Mouse (Mus musculus): ENCODE data around the gene Mapk11. TPM values are rescaled to one million over a fixed set of nuclear protein-coding genes. Genes with fewer than 3 reads are reported as not detected.

Gene Mapk11
- polyA plus RNA-seq, 1 experiment from 2014 or later: 10.4 TPM

GRCm38 (mm10) chr15:89180081-89180541, 30.7 kb upstream of the Mapk11 start:
- peak overlapping the region; percentile 82 for H3K4me3 ChIP-seq
- H3K36me3 ChIP-seq: no peaks in the 10 kb centered on the region
- H3K4me1 ChIP-seq: peaks cover 74% of the 10 kb centered on the region
- H3K9ac ChIP-seq: peak overlapping the region; percentile 93
- peak overlapping the region; percentile 96 for H3K4me2 ChIP-seq (replicated peaks)
- peak overlapping the region; percentile 94 for H3K27ac ChIP-seq
- 0% methylated on average over 26 of the region's 26 CpGs for WGBS
- ATAC-seq (ENCODE audit: low FRiP score, low read depth): no peak; the same call in 1 of the 2 replicates
- H3K27me3 ChIP-seq: no peaks in the 10 kb centered on the region
- H3K9me3 ChIP-seq: no peaks in the 10 kb centered on the region

DNA sequence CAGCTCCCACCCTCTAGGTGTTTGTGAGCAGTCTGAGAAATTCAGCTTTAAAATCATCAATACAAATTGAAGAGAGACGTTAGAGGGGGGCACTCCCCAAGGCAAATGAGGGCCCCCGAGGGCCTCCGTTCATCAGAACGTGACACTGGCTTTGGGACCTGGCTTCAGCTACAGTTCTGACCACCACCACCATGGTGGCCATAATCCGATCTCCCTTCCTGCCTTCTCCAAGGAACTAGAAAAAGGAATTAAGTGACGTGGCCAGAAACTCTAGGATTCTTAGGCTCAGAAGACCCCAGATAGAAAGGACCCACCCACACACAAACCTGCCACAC, 30.2 kb upstream of the Mapk11 start:
- Histone ChIP-seq H3K36me3 (no peaks in the 10 kb centered on the region), H3K9me3 (no peaks in the 10 kb centered on the region), H3K27me3 (no peaks in the 10 kb centered on the region), H3K9ac (peak overlapping the region; percentile 93), H3K27ac (peak overlapping the region; percentile 94), H3K4me3 (peak overlapping the region; percentile 82), H3K4me2 (replicated peaks) (peak overlapping the region; percentile 96), H3K4me1 (peaks cover 76% of the 10 kb centered on the region)
- no peak for ATAC-seq (ENCODE audit: low FRiP score, low read depth)
- 2% methylated on average over 6 of the region's 6 CpGs for WGBS

DNA sequence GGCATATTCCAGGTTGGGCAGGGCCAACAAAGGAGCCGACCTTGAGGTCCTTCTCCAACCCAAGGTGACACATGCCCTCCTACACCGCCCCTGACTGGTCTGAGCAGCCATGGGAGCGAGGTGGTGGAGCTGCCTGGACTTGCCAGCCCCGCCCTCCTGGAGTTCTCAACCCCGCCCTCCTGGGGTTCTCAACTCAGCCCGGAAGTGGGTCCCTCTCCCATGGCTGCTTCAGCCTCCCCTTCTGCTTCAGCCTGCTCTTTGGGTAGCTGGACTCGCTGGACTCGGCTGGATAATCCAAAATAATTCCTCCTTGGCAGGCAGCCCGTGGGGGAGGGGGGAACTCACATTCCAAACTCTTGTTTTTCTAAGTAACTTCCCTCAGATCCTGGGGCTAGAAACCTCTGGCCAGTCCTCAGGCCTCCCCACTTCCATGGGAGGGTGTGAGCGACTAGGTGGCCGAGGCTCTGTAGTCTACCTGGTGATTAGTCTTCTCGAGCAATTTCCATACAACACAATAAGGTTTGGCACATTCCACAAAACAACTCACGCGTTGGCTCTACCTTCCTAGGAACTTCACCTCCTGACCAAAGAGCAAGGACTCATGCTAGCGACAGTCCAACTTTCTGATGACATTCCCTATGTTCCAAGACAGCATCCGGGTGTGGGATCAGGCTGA, 29.7 kb upstream of the Mapk11 start:
- WGBS: 1% methylated on average over 16 of the region's 16 CpGs
- peak overlapping the region; percentile 82 for H3K4me3 ChIP-seq

DNA sequence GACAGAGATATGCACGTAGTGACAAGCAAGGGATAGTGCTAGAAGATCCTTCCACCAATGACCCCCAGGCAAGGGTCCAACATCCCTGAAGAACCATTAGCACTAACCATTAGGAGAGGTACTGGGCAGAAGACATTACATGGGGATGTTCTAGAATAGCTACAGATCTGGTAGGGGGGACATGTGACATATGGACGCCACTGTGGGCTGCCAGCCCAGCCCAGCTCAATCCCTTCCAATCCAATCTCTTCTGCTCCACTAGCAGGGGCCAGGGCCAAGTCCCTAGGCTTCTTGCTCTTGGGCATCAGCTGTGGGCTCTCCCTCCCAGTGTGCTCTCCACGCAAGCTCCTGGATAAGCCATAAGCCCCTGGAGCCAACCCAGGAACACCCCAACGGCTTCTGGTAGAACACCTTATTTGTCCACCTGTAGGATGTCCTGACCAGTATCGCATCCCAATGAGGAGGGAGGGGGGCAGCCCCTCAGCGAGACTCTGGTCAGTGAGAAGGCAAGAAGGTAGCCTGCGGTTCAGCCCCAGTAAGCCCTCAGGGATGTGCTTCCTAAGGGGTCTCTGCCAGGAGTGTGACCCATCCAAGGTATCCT, 28.9 kb upstream of the Mapk11 start:
- Histone ChIP-seq H3K27ac (peak overlapping the region; percentile 94), H3K9ac (peak overlapping the region; percentile 93; the same call in 1 of the 2 replicates), H3K36me3 (no peaks in the 10 kb centered on the region), H3K4me2 (replicated peaks) (peak overlapping the region; percentile 96), H3K4me1 (peaks cover 83% of the 10 kb centered on the region), H3K27me3 (no peaks in the 10 kb centered on the region), H3K9me3 (no peaks in the 10 kb centered on the region), H3K4me3 (peak overlapping the region; percentile 82)
- 75% methylated on average over 7 of the region's 7 CpGs for WGBS
- no peak for ATAC-seq (ENCODE audit: low FRiP score, low read depth)

More for the DNA sequence above, 29.7 kb upstream of the Mapk11 start:
- no peak for ATAC-seq (ENCODE audit: low FRiP score, low read depth)
- H3K4me1 ChIP-seq: peaks cover 76% of the 10 kb centered on the region
- H3K27me3 ChIP-seq: no peaks in the 10 kb centered on the region
- no peaks in the 10 kb centered on the region for H3K9me3 ChIP-seq
- H3K9ac ChIP-seq: peak overlapping the region; percentile 93
- H3K4me2 ChIP-seq (replicated peaks): peak overlapping the region; percentile 96
- peak overlapping the region; percentile 94 for H3K27ac ChIP-seq
- no peaks in the 10 kb centered on the region for H3K36me3 ChIP-seq

DNA sequence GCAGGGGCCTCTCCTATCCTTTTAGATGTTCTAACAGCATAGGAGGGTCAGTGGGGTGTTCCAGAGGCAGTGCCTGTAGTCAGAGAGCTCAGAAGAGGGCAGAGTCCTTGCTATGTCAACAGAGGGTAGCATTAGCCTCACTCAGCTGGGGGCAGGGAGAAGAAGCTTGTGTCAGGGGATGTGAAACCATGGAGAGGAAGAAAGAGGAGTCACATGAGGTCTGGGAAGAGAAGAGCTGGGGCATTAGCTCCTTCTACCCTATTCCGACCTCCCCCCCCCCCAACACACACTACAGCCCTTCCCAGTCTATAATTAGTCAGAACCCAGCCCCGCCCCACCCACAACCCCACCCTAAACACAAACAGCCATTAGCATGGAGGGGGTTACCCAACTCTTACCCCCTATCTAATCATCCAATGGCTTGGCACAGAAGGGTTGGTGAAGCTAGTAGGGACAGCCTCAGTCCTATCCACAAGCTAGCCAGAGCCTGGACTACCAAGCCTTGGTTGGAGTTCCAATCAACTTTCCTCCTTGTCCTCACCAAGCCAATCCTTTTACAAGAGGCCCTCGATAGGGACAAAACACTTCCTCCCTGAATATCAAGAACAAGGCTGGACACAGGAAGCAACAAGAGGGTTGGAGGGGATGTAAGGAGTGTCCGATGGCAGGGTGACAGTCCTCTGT, 28.3 kb upstream of the Mapk11 start:
- Histone ChIP-seq H3K27me3 (no peaks in the 10 kb centered on the region), H3K4me1 (peaks cover 87% of the 10 kb centered on the region), H3K4me3 (0 out of 2 replicates have a peak overlapping the region, but pooled peaks have one; percentile 5), H3K9me3 (no peaks in the 10 kb centered on the region), H3K9ac (no peak overlapping the region; the same call in 1 of the 2 replicates), H3K27ac (0 out of 2 replicates have a peak overlapping the region, but pooled peaks have one; percentile 22), H3K4me2 (replicated peaks) (peak overlapping the region; percentile 96), H3K36me3 (no peaks in the 10 kb centered on the region)
- no peak for ATAC-seq (ENCODE audit: low FRiP score, low read depth)
- 67% methylated on average over 4 of the region's 4 CpGs for WGBS

GRCm38 (mm10) chr15:89177121-89177520, 27.7 kb upstream of the Mapk11 start:
- peak overlapping the region; percentile 96 for H3K4me2 ChIP-seq (replicated peaks)
- 0 out of 2 replicates have a peak overlapping the region, but pooled peaks have one; percentile 5 for H3K4me3 ChIP-seq
- H3K9me3 ChIP-seq: no peaks in the 10 kb centered on the region
- H3K4me1 ChIP-seq: peaks cover 87% of the 10 kb centered on the region
- H3K27me3 ChIP-seq: no peaks in the 10 kb centered on the region
- no peak for ATAC-seq (ENCODE audit: low FRiP score, low read depth)
- WGBS: 9% methylated on average over 5 of the region's 5 CpGs
- H3K27ac ChIP-seq: peak overlapping the region; percentile 22; the same call in 1 of the 2 replicates
- no peak overlapping the region; the same call in 1 of the 2 replicates for H3K9ac ChIP-seq
- H3K36me3 ChIP-seq: no peaks in the 10 kb centered on the region

- H3K4me1 ChIP-seq: peaks cover 88% of the 10 kb centered on the region
- H3K27ac ChIP-seq: peak overlapping the region; percentile 22; the same call in 1 of the 2 replicates
- H3K9me3 ChIP-seq: no peaks in the 10 kb centered on the region
- H3K4me3 ChIP-seq: no peak overlapping the region
- no peaks in the 10 kb centered on the region for H3K27me3 ChIP-seq
- peak overlapping the region; percentile 19; the same call in 1 of the 2 replicates for H3K4me2 ChIP-seq (replicated peaks)
- 64% methylated on average over 13 of the region's 13 CpGs for whole genome bisulfite sequencing
- H3K36me3 ChIP-seq: no peaks in the 10 kb centered on the region
- no peak overlapping the region for H3K9ac ChIP-seq
- no peak for ATAC-seq (ENCODE audit: low FRiP score, low read depth)
Observed at GRCm38 (mm10) chr15:89175411-89176155, 26.2 kb upstream of the Mapk11 start.

- peak overlapping the region; percentile 100 for H3K4me2 ChIP-seq (replicated peaks)
- H3K4me1 ChIP-seq: peaks cover 95% of the 10 kb centered on the region
- no peak overlapping the region for H3K4me3 ChIP-seq
- no peaks in the 10 kb centered on the region for H3K27me3 ChIP-seq
- H3K27ac ChIP-seq: no peak overlapping the region; the same call in 1 of the 2 replicates
- no peak for ATAC-seq (ENCODE audit: low FRiP score, low read depth)
- H3K9me3 ChIP-seq: no peaks in the 10 kb centered on the region
- WGBS: 60% methylated on average over 11 of the region's 11 CpGs
- H3K9ac ChIP-seq: no peak overlapping the region
- no peaks in the 10 kb centered on the region for H3K36me3 ChIP-seq
Observed at GRCm38 (mm10) chr15:89174889-89175339, 25.5 kb upstream of the Mapk11 start.

GRCm38 (mm10) chr15:89173906-89174214, 24.4 kb upstream of the Mapk11 start:
- peaks cover 3% of the 10 kb centered on the region; the same call in 1 of the 2 replicates for H3K36me3 ChIP-seq
- peak overlapping the region; percentile 100 for H3K4me2 ChIP-seq (replicated peaks)
- no peak overlapping the region for H3K27ac ChIP-seq
- WGBS: 0% methylated on average over 15 of the region's 15 CpGs
- H3K9me3 ChIP-seq: no peaks in the 10 kb centered on the region
- no peaks in the 10 kb centered on the region for H3K27me3 ChIP-seq
- peaks cover 98% of the 10 kb centered on the region for H3K4me1 ChIP-seq
- ATAC-seq (ENCODE audit: low FRiP score, low read depth): no peak
- H3K4me3 ChIP-seq: peak overlapping the region; percentile 60
- H3K9ac ChIP-seq: peak overlapping the region; percentile 82

- Histone ChIP-seq H3K9ac (peak overlapping the region; percentile 82), H3K4me3 (peak overlapping the region; percentile 60), H3K27me3 (no peaks in the 10 kb centered on the region), H3K27ac (peak overlapping the region; percentile 70; the same call in 1 of the 2 replicates), H3K4me2 (replicated peaks) (peak overlapping the region; percentile 100), H3K4me1 (peaks cover 98% of the 10 kb centered on the region), H3K36me3 (peaks cover 6% of the 10 kb centered on the region; the same call in 1 of the 2 replicates), H3K9me3 (no peaks in the 10 kb centered on the region)
- WGBS: under 1% methylated on average over 62 of the region's 65 CpGs
- ATAC-seq (ENCODE audit: low FRiP score, low read depth): no peak; the same call in 1 of the 2 replicates
Observed at GRCm38 (mm10) chr15:89173024-89173905, 23.8 kb upstream of the Mapk11 start.

Measured in limb, embryonic 13.5 days (tissue).